Mouse (Mus musculus) kidney, postnatal 36 days (tissue): ENCODE results near the gene Hhip.

Experiments used
- DNase-seq, 2 experiments: peaks; one replicate each; pipeline ENCODE4 v3.0.0; 2021 to 2022; ENCODE audit warnings: mixed read lengths in 2 of 2

The Hhip gene

DNA sequence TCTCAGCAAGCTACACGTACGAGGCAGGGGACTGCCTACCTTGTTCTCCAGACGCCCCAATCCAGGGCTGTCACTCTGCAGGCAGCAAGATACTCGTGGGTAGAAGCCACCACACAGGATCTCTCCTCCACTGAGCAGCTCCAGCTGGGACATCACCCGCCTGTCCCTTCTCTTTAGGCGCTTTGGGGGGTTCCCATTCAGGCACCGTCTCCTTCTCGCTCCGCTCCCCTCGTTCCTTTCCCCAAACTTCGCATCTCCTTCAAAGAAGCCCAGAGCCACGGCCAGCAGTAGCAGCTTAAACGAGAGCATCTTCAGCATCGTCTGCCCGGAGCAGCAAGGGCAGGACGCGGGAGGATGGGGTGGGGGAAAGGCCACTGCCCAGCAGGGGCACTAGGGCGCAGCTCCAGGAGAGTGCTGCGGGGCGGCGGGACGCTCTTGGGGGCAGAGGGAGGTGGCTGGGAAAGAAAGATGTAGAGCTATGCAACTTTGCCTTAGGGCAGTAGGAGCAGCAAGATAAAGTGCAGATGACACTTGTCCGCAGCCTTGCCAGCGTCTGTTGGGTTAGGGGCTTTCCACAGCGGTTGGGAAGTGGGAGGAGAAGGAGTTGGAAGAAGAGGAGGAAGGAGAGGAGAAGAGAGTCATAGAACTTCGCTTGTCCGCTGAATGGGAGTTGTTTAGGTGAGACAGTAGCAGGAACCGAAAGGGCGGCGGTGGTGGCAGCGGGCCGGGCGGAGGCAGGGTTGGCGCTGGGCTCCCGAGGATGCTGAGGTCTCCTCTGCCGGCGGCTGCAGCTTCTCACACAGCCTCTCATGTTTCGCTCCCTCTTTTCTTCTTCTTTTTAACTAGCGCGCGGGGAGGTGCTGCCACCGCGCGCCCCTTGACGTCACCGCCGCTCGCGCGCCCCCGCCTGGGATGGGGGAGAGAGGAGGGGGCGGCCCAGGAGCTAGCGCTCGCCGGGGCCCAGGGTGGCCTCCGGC lies at the start of gene Hhip:
Gene Hhip, minus strand, starts transcription at position 809 of the 977 bp plus-strand sequence.
- DNase-seq, result peak in 1 of 2 experiments; percentile 11

DNA sequence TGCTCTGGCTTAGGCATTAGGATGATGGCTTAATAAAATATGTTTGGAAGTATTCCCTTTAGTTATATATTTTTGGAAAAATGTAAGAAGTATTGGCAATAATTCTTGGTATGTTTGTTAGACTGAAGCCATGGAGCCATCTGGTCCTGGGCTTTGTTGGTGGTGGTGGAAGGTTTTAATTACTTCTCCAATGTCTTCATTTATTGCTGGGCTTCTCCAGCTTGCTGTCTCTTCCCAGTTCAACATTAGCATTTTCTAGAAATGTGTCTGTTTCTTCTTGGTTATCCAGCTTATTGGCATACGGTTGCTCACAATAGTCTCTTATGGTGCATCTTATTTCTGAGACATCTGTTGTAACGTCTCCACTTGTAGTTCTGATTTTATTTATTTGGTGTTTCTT lies 29.2 kb upstream of the Hhip start:
- no peak for DNase-seq

DNA sequence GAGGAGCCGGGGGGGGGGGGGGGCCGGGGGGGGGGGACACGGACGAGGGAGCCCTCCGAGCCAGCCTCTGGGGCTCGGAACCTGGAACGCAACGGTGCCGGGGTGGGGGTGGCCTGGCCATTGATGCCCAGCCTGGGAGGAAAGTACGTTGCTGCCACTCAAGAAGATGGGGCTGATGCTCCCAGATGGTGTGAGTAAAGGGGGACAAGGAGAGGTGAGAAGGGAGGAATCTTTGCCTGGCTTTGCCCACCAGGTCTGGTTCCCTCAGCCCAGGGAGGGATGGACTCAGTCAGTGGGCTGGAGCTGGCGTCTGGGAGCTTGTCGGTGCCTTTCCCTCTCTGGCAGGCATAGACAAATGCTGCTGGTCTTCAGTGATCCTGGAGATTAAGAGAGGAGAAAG lies 387 bp upstream of the Hhip start:
- no peak for DNase-seq

GRCm38 (mm10) chr8:80056331-80057070 lies 1.3 kb downstream of the Hhip start:
- no peak for DNase-seq

- no peak for DNase-seq
Measured at GRCm38 (mm10) chr8:80055777-80056176, 2.0 kb downstream of the Hhip start.

DNA sequence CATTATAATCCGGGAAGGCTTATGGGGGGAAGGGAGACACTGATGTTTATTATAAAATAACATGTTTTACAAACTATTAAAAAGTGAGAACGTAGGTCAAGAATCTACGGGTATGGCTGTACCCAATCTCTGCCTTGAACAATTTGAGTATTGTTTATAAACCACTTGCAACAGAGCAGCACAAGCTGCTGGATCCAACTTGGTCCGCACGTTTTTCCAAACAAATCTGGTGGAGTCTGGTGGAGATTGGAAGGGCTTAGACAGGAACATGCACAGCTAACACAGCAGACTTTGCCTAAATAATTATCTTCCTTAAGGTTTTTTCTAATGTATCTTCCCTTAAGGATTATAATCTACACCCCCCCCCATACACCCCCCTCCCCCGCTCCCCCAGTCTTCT lies 2.7 kb downstream of the Hhip start:
- DNase-seq, result no peak

GRCm38 (mm10) chr8:80054216-80054615 lies 3.6 kb downstream of the Hhip start:
- DNase-seq, result no peak

- no peak for DNase-seq
Measured at GRCm38 (mm10) chr8:80052838-80053237, 5.0 kb downstream of the Hhip start.

- no peak for DNase-seq
Measured at GRCm38 (mm10) chr8:80051494-80051893, 6.3 kb downstream of the Hhip start.

DNA sequence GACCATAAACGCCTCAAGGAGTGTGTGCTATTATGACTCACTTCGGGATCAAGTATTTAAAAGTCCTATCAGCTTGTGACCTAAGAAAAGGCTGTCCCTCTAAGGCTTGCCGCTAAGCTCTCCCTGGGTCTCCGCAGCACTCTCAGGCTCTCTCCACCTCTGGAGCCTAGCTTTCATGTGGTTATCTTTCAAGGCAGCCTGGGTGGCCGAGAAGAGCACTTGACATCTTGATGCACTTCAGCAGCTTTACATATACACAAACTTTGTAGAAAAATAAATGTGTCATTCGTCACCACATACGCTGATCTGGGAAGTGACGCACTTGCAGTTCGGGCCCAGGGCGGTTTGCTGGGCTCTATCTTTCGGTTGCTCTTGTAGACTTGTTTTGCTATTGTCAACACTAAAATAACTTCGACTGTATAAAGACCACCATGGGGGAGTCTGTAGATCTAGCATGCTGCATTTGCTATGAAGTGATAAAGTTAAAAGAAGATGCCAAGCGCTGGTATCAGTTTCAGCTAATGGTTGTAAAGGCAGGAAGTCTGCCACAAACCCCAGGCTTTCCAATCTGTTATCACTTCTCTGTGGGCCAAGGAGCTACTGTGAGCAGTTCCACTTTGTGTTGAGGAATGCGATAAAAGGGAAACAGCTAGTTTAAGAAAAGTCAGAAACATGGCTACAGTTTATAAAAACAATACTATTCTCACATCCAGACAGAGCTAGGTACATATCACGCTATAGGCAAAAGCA lies 8.4 kb downstream of the Hhip start:
- no peak for DNase-seq

- no peak for DNase-seq
Measured at GRCm38 (mm10) chr8:80048256-80048655, 9.6 kb downstream of the Hhip start.

DNA sequence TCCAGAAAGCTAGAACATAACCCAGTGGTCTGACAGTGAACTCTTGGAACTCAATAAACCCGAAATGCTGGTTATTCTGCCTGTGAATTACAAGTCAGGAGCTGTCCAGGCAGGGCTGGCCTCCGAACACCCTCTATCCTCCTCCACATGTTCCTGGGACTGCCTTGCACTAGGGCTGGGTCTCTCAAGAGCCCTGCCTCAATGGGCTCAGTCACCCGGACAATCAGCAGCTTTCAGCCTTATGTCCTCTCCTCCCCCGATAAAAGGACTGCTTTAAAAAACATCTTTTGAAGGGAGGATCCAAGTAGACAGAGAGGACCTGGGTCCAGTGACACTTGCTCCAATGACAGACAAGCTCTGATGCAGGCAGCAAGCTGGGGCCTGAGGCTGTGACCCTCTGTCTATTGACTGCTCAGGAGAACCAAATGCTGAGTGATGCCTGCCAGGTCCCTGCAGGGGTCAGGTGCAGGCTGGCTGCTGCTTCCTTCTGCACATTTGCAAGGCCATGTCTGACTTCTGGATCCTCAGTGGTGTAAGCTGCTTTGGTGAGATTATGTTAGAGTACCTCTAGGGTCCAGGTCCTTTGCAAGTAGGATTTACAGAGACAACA lies 20.1 kb downstream of the Hhip start:
- no peak for DNase-seq

DNA sequence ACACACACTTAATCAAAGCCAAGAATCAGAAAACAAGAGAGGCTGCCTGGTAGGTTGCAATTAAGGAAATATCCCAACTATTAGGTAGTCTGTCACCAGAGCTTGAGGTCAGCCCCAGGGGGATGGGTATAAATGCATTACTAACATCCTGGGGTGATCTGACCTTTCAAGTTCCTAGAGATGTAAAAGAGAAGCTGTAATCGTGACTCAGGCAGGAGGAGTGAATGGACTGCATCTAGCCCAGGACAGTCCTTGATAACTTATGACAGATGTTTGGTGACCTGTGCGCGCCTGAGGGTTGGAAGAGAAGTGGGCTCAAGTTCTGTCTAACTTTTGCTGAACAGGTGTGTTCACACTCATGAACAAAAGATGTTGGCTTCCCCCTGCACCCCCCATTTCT lies 25.2 kb downstream of the Hhip start:
- no peak for DNase-seq

DNA sequence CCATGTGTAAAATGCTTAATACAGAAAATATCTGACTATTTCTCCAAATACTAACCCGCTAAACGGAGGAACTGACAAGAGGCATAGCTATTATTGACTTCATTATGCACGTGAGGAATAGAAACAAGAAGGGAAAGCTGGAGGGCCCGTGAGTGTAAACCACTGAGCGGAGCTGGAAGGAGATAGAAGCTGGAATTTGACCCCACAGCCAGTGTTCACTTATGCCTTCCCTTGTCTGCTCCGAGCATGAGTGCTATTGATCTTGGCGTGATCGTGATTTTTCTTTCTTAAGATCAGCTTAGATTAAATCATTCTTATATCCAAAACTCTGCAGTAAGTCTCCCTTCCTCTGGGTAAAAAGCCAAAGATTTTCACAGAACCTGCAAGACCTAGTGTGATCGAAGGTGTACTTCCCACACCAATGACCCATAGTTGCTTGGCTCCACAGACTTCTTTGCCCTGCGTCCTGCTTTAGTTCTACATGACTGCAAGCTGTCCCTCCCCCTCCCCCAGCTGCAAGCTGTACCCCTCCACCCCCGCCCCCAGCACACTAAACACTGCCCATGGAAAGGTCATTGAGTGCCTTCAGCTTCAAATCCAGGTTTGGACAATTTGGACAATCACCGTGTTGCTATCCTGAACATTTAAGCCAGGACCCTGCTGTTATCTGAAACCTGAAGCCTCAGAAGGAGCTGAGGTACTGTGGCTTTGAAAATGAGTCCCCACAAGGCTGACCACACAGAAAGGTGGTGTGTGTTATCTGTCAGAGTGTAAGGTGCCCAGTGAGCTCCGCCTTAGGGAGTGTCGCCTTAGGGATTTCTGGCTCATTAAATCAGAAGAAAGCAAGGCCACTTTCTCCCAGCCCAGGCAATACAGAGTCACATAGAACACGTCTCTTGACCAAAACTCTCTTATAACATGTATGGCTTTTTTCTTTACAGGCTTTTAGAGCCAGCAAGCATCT lies 26.2 kb downstream of the Hhip start:
- DNase-seq, result no peak

- DNase-seq, result no peak
Measured at GRCm38 (mm10) chr8:80029631-80030030, 28.2 kb downstream of the Hhip start.

- DNase-seq, result no peak
Measured at GRCm38 (mm10) chr8:80020469-80020868, 37.3 kb downstream of the Hhip start.

- no peak for DNase-seq
Measured at GRCm38 (mm10) chr8:80015818-80016217, 42.0 kb downstream of the Hhip start.

DNA sequence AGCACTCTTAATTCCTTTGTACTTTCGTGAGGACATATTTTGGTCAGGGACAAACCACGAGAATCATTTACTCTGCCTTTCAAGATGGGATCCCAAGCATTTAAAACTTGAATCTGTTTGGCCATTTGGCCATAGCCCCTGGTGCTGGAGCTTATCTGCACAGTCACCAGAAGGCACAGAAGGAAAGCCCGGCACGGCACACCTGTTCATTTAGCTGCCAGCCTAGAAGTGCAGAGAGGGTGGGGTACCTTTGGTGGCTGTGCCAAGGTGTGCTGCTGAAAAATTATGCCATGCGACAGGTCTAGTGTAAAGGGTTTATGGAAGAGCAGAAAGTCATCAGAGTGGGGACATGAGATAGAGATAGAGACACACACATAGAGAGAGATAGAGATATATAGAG lies 53.4 kb downstream of the Hhip start:
- no peak for DNase-seq

DNA sequence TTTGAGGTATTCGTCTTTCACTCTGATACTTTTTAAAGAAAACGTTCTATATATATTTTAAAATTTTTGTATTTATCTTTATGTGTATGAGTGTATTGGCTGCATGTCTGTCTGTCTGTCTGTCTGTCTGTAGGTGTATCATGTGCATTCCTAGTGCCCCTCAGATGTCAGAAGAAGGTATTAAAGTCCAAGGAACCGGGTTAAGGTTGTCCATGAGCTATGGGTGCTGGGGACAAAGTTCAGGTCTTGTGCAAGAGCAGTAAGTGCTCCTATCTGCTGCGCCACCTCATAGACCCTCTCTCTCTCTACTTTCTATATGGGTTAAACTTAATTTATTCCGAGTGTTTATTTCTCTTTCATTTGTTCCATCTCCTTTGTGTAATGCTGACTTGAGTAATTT lies 55.5 kb downstream of the Hhip start:
- DNase-seq, result no peak

DNA sequence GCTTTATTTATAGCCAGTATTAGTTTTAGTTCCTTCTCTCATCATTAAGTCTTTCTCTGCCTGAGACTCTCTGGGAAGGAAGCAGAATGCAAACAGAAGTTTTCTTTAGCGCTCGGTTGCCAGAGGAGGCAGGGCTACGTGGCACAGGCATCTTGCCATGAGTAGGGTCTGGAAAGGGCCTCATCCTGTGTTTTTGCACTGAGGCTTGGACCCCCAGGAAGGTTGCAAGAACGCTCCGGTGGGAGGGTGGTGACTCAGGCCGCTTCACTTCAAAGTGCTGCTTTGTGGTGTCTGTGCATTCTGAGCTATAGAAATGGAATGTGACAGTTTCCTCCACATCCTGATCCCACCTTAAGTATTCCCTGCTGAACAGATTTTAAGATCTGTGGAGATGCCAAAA lies 62.7 kb downstream of the Hhip start:
- no peak for DNase-seq

DNA sequence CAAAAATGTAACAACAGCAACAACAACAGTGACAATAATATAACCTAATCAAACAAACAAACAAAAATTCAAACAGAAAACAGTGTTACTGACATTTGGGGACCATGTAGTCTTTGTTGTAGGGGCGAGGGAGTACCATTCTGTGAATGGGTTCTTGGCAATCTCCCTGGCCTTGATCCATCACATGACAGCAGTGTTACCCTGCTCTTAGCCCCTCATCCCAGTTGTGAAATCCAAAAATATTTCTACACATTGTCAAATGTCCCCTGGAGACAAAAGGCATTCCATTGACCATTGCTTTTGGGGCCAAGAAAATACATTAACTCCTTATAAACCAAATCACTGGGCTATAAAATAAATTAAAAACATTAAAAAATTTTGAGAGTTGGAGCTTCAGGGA lies 64.3 kb downstream of the Hhip start:
- no peak for DNase-seq
